Mouse (Mus musculus) G1E (cell line): ENCODE results near the gene Lhx2.

Experiments used
- CTCF ChIP-seq: IDR thresholded peaks from 2 replicates; pipeline ENCODE4 v1.5.1; 2012; ENCODE audit warnings: low read depth, low read length, inconsistent platforms, mixed read lengths
- GATA1 ChIP-seq: IDR thresholded peaks from 2 replicates; pipeline ENCODE4 v1.6.1; 2012; ENCODE audit warnings: borderline replicate concordance, low read length, inconsistent platforms, mixed read lengths
- TAL1 ChIP-seq: conservative IDR thresholded peaks from 2 replicates; pipeline ENCODE4 v1.6.1; 2012; ENCODE audit warnings: low read depth, low read length, inconsistent platforms, mixed read lengths

GRCm38 (mm10) chr2:38343573-38343972 is 4.5 kb downstream of the Lhx2 start:
- TF ChIP-seq CTCF = no peak
- TF ChIP-seq TAL1 = no peak
- no peak for TF ChIP-seq GATA1
